Mouse (Mus musculus) frontal cortex, adult (tissue): ENCODE measurements around the gene Arhgap23.

Experiments used
- ATAC-seq: cut with Nextera tagmentation; 2 replicates; pipeline ENCODE4 v1.9.2; 2017; ENCODE audit warnings: mild to moderate bottlenecking, moderate library complexity, mixed read lengths; ENCODE audit not compliant: low TSS enrichment

Arhgap23 gene

GRCm38 (mm10) chr11:97548757-97549156, 133.4 kb downstream of the Arhgap23 start:
- no peak for ATAC-seq
